Mouse (Mus musculus) cerebellum, adult 18-20 months (tissue): ENCODE measurements around the gene Glrb.

ENCODE experiments used
- DNase-seq, 2 experiments: peaks; one replicate each; pipeline ENCODE4 v3.0.0; 2021

Gene Glrb

GRCm38 (mm10) chr3:80818619-80819018 is 94.8 kb downstream of the Glrb start:
- no peak for DNase-seq

DNA sequence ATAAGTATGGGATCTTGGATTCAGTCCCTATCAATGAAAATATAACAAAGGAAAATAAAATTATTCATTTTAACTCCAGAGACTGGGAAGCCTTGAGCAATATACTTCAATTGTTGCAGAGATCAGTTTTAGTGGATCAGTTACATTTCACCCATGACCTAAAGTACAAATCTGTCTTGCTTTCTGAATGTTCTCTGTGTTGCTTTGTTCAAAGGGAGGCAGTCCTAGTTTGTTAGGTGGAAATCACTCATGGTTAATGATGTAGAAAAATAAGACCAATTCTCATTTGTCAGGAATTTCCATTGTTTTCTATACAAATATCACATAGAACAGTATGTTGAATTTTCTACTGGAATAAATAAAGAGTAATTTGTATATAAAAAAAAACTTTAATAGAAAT is 99.7 kb downstream of the Glrb start:
- DNase-seq, result no peak

DNA sequence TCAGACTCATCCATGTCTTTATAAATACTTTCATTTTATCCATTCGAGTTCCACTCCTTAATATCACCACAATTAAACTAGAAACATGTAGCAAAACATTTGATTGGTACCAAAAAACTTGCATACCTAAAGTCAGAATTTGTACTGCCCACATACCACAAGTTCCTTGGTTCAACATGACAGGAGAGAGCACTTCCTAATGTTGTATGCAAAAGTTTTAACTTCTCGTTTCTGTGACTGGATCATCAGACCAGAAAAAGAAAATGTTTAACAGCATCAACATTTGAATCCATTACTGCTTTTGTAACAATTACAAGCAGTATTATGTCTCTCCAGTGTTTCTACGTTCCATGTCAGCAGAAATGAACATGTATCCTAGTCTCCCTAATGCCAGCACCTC is 101.2 kb downstream of the Glrb start:
- DNase-seq, result no peak

GRCm38 (mm10) chr3:80805327-80805726 is 108.1 kb downstream of the Glrb start:
- DNase-seq, result peak; percentile 45 to 61

GRCm38 (mm10) chr3:80803811-80804210 is 109.6 kb downstream of the Glrb start:
- DNase-seq, result peak; percentile 28 to 29

DNA sequence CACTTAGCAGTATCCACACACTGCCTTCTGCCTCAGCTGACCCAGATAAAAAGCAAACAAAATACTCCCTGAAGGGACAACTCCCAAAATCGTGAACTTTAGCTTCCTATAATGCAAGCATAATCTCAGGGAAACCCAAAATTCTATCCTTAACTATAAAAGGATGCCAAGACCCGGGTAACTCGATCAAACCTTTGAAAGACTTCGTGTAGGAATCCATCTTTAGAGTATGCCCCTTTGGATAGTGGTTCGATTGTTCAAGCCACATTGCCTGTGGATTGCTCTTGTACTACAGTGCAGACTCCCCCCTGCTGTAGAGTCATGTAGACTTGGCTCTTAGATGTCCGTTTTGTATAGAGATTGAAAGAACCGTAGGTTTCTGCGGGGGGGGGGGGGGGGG is 110.2 kb downstream of the Glrb start:
- no peak for DNase-seq

GRCm38 (mm10) chr3:80802596-80803081 is 110.8 kb downstream of the Glrb start, which contains the start of gene Gria2:
Gene Gria2 (minus strand): TSS chr3:80802835.
- DNase-seq, result peak; percentile 88 to 92

DNA sequence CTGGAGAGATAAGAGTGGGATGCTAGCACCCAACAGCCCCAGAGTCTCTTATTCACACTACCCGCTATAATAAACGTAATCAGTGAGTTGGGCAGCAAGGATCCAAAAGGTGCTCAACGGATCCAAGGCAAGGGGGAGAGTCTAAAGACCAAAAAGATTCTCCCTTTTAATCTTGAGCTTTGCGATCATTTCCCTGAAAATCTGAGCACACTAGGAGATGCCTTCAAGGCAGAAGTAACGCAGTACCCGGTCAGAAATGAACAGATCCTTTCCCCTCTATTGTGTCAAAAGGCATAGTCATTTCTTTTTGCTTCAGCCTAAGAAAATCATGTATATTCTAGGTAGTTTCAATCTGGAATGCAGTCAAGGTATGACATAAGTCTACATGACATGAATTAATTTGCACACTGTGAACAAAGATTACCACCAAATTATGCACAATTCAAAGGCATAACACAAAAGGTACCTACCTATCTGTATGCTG is 111.6 kb downstream of the Glrb start:
- no peak for DNase-seq

GRCm38 (mm10) chr3:80800995-80801826 is 112.2 kb downstream of the Glrb start:
- peak; percentile 82 to 83 for DNase-seq

- DNase-seq, result peak; percentile 65
Measured at GRCm38 (mm10) chr3:80800299-80800994, 113.0 kb downstream of the Glrb start.

DNA sequence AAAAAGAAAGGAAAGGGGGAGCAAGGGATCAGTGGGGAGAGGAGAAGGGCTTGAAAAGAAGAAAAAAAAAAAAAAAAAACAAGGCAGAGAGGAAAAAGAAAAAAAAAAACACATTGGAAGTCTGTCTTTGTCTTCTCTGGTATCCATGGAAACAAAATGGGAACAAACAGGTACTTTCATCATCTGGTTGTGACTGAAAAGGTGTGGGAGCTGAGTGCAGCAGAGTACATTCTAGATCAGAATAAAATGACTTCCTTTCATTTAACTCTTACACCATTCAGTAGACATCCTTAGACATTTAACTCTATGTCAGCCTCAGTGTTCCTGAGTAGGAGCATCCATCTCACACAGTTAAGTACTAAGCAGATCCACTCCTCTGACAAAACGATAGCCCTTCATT is 115.5 kb downstream of the Glrb start:
- DNase-seq, result no peak

DNA sequence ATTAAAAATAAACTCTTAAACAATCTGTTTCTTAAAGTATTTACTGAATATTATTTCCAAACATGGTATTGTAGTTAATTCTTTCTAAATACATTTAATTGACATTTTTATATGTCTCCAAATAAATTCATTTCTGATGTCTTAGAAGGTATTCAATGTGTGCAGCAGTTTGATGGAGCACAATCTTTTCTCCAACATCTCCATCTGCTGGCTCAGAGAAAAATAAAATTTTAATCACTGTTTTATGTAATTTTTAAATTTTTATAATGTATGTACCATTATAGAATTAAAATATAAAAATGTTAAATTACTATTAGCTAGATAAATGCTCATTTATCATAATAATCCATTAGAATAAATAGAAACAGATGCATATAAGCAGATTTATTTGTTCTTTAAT is 116.7 kb downstream of the Glrb start:
- DNase-seq, result no peak

DNA sequence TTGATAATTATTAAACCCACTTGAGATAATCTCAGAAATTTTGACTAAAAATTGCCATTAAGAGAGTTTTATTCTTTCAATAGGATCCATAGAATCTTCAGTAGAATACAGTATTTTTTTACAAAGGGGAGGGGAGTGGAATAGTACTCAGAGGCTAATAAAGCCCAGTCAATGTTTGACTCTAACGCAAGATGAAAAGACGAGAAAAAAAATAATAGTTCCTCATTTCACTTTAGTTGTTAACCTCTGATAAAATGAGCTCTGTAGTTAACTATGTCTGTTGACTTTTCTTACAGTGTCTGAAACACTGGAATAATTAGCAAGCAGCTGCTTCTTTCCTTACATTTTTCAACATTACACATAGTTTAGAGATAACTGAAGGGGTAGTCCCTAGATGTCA is 118.2 kb downstream of the Glrb start:
- no peak for DNase-seq
